In the genomic region with DNA sequence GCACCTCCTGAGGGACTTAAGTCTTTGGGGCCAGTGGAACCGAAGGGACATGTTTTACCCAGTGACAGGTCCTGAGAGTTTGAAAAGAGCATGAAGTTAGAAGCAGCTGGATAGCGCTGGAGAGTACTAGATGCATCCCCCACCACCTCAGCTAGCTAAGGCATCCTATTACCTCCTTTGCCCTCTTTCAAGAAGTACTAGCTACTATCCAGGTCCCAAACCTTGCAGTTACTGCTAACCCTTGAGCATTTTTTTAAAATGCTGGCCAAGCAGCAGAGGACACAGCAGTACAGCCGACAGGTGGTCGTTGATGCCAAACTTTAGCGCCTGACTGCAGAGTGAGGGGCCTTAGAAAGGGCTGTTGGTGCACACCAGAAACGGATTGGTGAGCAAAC, we compare ENCODE assay signal across 8 mouse cellular contexts. TPM values are rescaled to one million over a fixed set of nuclear protein-coding genes. Genes with fewer than 3 reads are reported as not detected.
DNase-seq lines count a peak whose midpoint lies in the region; ATAC-seq lines count a peak whose summit lies in the region.

No protein-coding gene starts in this region.

- intact Hi-C loops in heart, postnatal 36 days (cut with DNase I): loop anchor here (1.0 to 10.0 kb wide), 7 partner anchors 75 to 496 kb away; no protein-coding TSS in a partner anchor

- 14% methylated on average over 6 of the region's 6 CpGs for WGBS in heart, embryonic 14.5 days
- 5% methylated on average over 6 of the region's 6 CpGs for WGBS in forebrain, embryonic 11.5 days
- 10% methylated on average over 6 of the region's 6 CpGs for WGBS in liver, embryonic 12.5 days (ENCODE audit: insufficient replicate concordance)

- H3K36me3 ChIP-seq in heart, embryonic 14.5 days (ENCODE audit: control insufficient read depth, insufficient read depth, low read length): no peaks in the 10 kb centered on the region
- H3K36me3 ChIP-seq in forebrain, embryonic 11.5 days (ENCODE audit: control insufficient read depth, insufficient read depth, low read length): no peaks in the 10 kb centered on the region
- no peaks in the 10 kb centered on the region for H3K36me3 ChIP-seq in liver, embryonic 12.5 days

- 0 out of 2 replicates have a peak, but pooled peaks cover 4% of the 10 kb centered on the region for H3K27me3 ChIP-seq in heart, embryonic 14.5 days (ENCODE audit: control insufficient read depth, insufficient read depth, low read length)
- H3K27me3 ChIP-seq in forebrain, embryonic 11.5 days (ENCODE audit: control insufficient read depth, insufficient read depth, low read length): peaks cover 2% of the 10 kb centered on the region; the same call in 1 of the 2 replicates
- H3K27me3 ChIP-seq in liver, embryonic 12.5 days (replicated peaks): peaks cover 34% of the 10 kb centered on the region

- no peak for ATAC-seq in heart, embryonic 14.5 days (ENCODE audit: insufficient number of reproducible peaks, insufficient read depth, low FRiP score, low read depth)
- no peak; the same call in 1 of the 2 replicates for ATAC-seq in forebrain, embryonic 11.5 days (replicated peaks; ENCODE audit: low FRiP score)
- ATAC-seq in liver, embryonic 12.5 days: no peak

- peak overlapping the region; percentile 97 for H3K4me2 ChIP-seq in heart, embryonic 14.5 days (ENCODE audit: low read length)
- peak overlapping the region; percentile 97 for H3K4me2 ChIP-seq in forebrain, embryonic 11.5 days (ENCODE audit: low read depth, low read length, severe bottlenecking)
- H3K4me2 ChIP-seq in liver, embryonic 12.5 days: peak overlapping the region; percentile 71

- H3K27ac ChIP-seq in heart, embryonic 14.5 days (replicated peaks in 1 of 2; ENCODE audit: control insufficient read depth in 1 of 2, insufficient read depth in 1 of 2, low read depth in 2 of 2, low read length in 2 of 2): no peak overlapping the region
- no peak overlapping the region for H3K27ac ChIP-seq in forebrain, embryonic 11.5 days (ENCODE audit: low read depth, low read length)
- no peak overlapping the region for H3K27ac ChIP-seq in liver, embryonic 12.5 days

- peak overlapping the region; percentile 78 for H3K9ac ChIP-seq in heart, embryonic 14.5 days (ENCODE audit: low read length)
- H3K9ac ChIP-seq in forebrain, embryonic 11.5 days (ENCODE audit: low read length): peak overlapping the region; percentile 79
- peak overlapping the region; percentile 52; the same call in 1 of the 2 replicates for H3K9ac ChIP-seq in liver, embryonic 12.5 days

- DNase-seq in heart, postnatal 36 days: no peak
- peak; percentile 44 for DNase-seq in Muller cell, postnatal 12 days (ENCODE audit: inconsistent ontology term)
- peak; percentile 53 for DNase-seq in forebrain, embryonic 11.5 days (ENCODE audit: low spot score)
- no peak for DNase-seq in MN1 (ENCODE audit: low spot score)
- DNase-seq in spleen, postnatal 14 days (ENCODE audit: low spot score in 2 of 2): no peak
- DNase-seq in adrenal gland, adult 18-20 months (ENCODE audit: low spot score in 2 of 2): no peak

- H3K9me3 ChIP-seq in heart, embryonic 14.5 days (ENCODE audit: control insufficient read depth, low read length): no peaks in the 10 kb centered on the region; the same call in 1 of the 2 replicates
- no peaks in the 10 kb centered on the region for H3K9me3 ChIP-seq in forebrain, embryonic 11.5 days (ENCODE audit: control insufficient read depth, low read length)
- no peaks in the 10 kb centered on the region for H3K9me3 ChIP-seq in liver, embryonic 12.5 days (replicated peaks)

- H3K4me3 ChIP-seq in heart, embryonic 14.5 days (ENCODE audit: control insufficient read depth in 1 of 2, insufficient read depth in 1 of 2, low read depth in 1 of 2, low read length in 2 of 2): peak overlapping the region; percentile 65 to 80
- H3K4me3 ChIP-seq in forebrain, embryonic 11.5 days (ENCODE audit: low read depth, low read length): peak overlapping the region; percentile 65
- peak overlapping the region; percentile 60 for H3K4me3 ChIP-seq in liver, embryonic 12.5 days

- peaks cover 0 to 4% of the 10 kb centered on the region in 2 experiments; a peak in 1 of 4 replicates for H3K4me1 ChIP-seq in heart, embryonic 14.5 days (ENCODE audit: control insufficient read depth in 2 of 2, insufficient read depth in 2 of 2, low read length in 2 of 2)
- H3K4me1 ChIP-seq in forebrain, embryonic 11.5 days (replicated peaks; ENCODE audit: control insufficient read depth, insufficient read depth, low read length): peaks cover 7% of the 10 kb centered on the region; the same call in 1 of the 2 replicates
- H3K4me1 ChIP-seq in liver, embryonic 12.5 days: no peaks in the 10 kb centered on the region

RNA-seq across cellular contexts. Expression of a gene that starts 1.0 kb away (rescaled TPM):
- 5.5 and 6.9 TPM in 2 replicates for polyA plus RNA-seq in heart, embryonic 14.5 days (2014; fragmentation: Nextera tagmentation; extraction: Ambion mirVana)
- 1 to 10 TPM; 4.0 to 4.7 TPM for total RNA-seq in heart, postnatal 36 days (2021)
- polyA plus RNA-seq in forebrain, embryonic 11.5 days (2014; fragmentation: Nextera tagmentation; extraction: Ambion mirVana): 12.8 TPM in 2 replicates
- 4.4 and 4.9 TPM in 2 replicates for polyA plus RNA-seq in liver, embryonic 12.5 days (2016; fragmentation: Nextera tagmentation; extraction: Ambion mirVana)
- total RNA-seq in adrenal gland, adult 18-20 months (2021): 10 to 100 TPM; 51.4 to 88.0 TPM

Comparison
In these comparisons a context has a peak if more than half of its experiments do, and no peak if none do; other contexts are left out.
1. DNase-seq: peak in Muller cell, postnatal 12 days (single experiment) and forebrain, embryonic 11.5 days (single experiment); none in heart, postnatal 36 days (0 of 2), MN1 (single experiment), spleen, postnatal 14 days (0 of 2) and adrenal gland, adult 18-20 months (0 of 2).
2. Peak in every context shown above with its lines, with median percentiles within 50 percentile points of each other: H3K4me2 ChIP-seq, H3K4me3 ChIP-seq and H3K9ac ChIP-seq.